Mouse (Mus musculus): ENCODE data around the gene Mkln1. TPM values are rescaled to one million over a fixed set of nuclear protein-coding genes. Genes with fewer than 3 reads are reported as not detected.

The Mkln1 gene
- polyA plus RNA-seq, 1 experiment: 40.7 TPM

GRCm38 (mm10) chr6:31513726-31514125, 115.2 kb downstream of the Mkln1 start:
- 0 out of 2 replicates have a peak overlapping the region, but pooled peaks have one; percentile 12 for H3K27ac ChIP-seq (ENCODE audit: control insufficient read depth, insufficient read depth, low read depth, low read length)
- no peaks in the 10 kb centered on the region for H3K36me3 ChIP-seq (ENCODE audit: control insufficient read depth, insufficient read depth, low read length)
- no peaks in the 10 kb centered on the region for H3K27me3 ChIP-seq (ENCODE audit: control insufficient read depth, insufficient read depth, low read length)
- H3K4me3 ChIP-seq (ENCODE audit: control insufficient read depth, low read depth, low read length): no peak overlapping the region
- TF ChIP-seq POLR2A (IDR thresholded peaks at IDR 0.05; ENCODE audit: control insufficient read depth, low read depth, low read length): no peak
- H3K4me1 ChIP-seq (ENCODE audit: control insufficient read depth, insufficient read depth, low read length): peaks cover 3% of the 10 kb centered on the region; the same call in 1 of the 2 replicates

- no peak for TF ChIP-seq POLR2A (IDR thresholded peaks at IDR 0.05; ENCODE audit: control insufficient read depth, low read depth, low read length)
- no peak for TF ChIP-seq CTCF (IDR thresholded peaks at IDR 0.05; ENCODE audit: control insufficient read depth, insufficient read depth, insufficient replicate concordance, low read depth, low read length)
- Histone ChIP-seq H3K4me3 (ENCODE audit: control insufficient read depth, low read depth, low read length) (no peak overlapping the region), H3K36me3 (ENCODE audit: control insufficient read depth, insufficient read depth, low read length) (no peaks in the 10 kb centered on the region), H3K27ac (ENCODE audit: control insufficient read depth, insufficient read depth, low read depth, low read length) (peak overlapping the region; percentile 67), H3K27me3 (ENCODE audit: control insufficient read depth, insufficient read depth, low read length) (no peaks in the 10 kb centered on the region), H3K4me1 (ENCODE audit: control insufficient read depth, insufficient read depth, low read length) (peaks cover 3% of the 10 kb centered on the region; the same call in 1 of the 2 replicates)
These were observed 119.3 kb downstream of the Mkln1 start for GRCm38 (mm10) chr6:31517681-31518337.

- Histone ChIP-seq H3K27ac (ENCODE audit: control insufficient read depth, insufficient read depth, low read depth, low read length) (no peak overlapping the region), H3K4me3 (ENCODE audit: control insufficient read depth, low read depth, low read length) (no peak overlapping the region), H3K27me3 (ENCODE audit: control insufficient read depth, insufficient read depth, low read length) (no peaks in the 10 kb centered on the region), H3K4me1 (ENCODE audit: control insufficient read depth, insufficient read depth, low read length) (peaks cover 3% of the 10 kb centered on the region; the same call in 1 of the 2 replicates), H3K36me3 (ENCODE audit: control insufficient read depth, insufficient read depth, low read length) (no peaks in the 10 kb centered on the region)
- TF ChIP-seq CTCF (IDR thresholded peaks at IDR 0.05; ENCODE audit: control insufficient read depth, insufficient read depth, insufficient replicate concordance, low read depth, low read length) (no peak), POLR2A (IDR thresholded peaks at IDR 0.05; ENCODE audit: control insufficient read depth, low read depth, low read length) (no peak)
These were observed 119.8 kb downstream of the Mkln1 start for GRCm38 (mm10) chr6:31518338-31518698.

- Histone ChIP-seq H3K4me1 (ENCODE audit: control insufficient read depth, insufficient read depth, low read length) (peaks cover 3% of the 10 kb centered on the region; the same call in 1 of the 2 replicates), H3K27ac (ENCODE audit: control insufficient read depth, insufficient read depth, low read depth, low read length) (no peak overlapping the region), H3K27me3 (ENCODE audit: control insufficient read depth, insufficient read depth, low read length) (no peaks in the 10 kb centered on the region), H3K36me3 (ENCODE audit: control insufficient read depth, insufficient read depth, low read length) (no peaks in the 10 kb centered on the region), H3K4me3 (ENCODE audit: control insufficient read depth, low read depth, low read length) (no peak overlapping the region)
- TF ChIP-seq CTCF (IDR thresholded peaks at IDR 0.05; ENCODE audit: control insufficient read depth, insufficient read depth, insufficient replicate concordance, low read depth, low read length) (peak; percentile 32; the same call in 1 of the 2 replicates), POLR2A (IDR thresholded peaks at IDR 0.05; ENCODE audit: control insufficient read depth, low read depth, low read length) (no peak)
These were observed 120.5 kb downstream of the Mkln1 start for GRCm38 (mm10) chr6:31519001-31519471.

- Histone ChIP-seq H3K4me1 (ENCODE audit: control insufficient read depth, insufficient read depth, low read length) (peaks cover 3% of the 10 kb centered on the region; the same call in 1 of the 2 replicates), H3K27me3 (ENCODE audit: control insufficient read depth, insufficient read depth, low read length) (no peaks in the 10 kb centered on the region), H3K27ac (ENCODE audit: control insufficient read depth, insufficient read depth, low read depth, low read length) (no peak overlapping the region), H3K4me3 (ENCODE audit: control insufficient read depth, low read depth, low read length) (no peak overlapping the region), H3K36me3 (ENCODE audit: control insufficient read depth, insufficient read depth, low read length) (no peaks in the 10 kb centered on the region)
- no peak for TF ChIP-seq POLR2A (IDR thresholded peaks at IDR 0.05; ENCODE audit: control insufficient read depth, low read depth, low read length)
- TF ChIP-seq CTCF (IDR thresholded peaks at IDR 0.05; ENCODE audit: control insufficient read depth, insufficient read depth, insufficient replicate concordance, low read depth, low read length): no peak
These were observed 122.1 kb downstream of the Mkln1 start for GRCm38 (mm10) chr6:31520486-31521215.

GRCm38 (mm10) chr6:31521491-31522355, 123.2 kb downstream of the Mkln1 start:
- no peak overlapping the region for H3K27ac ChIP-seq (ENCODE audit: control insufficient read depth, insufficient read depth, low read depth, low read length)
- H3K27me3 ChIP-seq (ENCODE audit: control insufficient read depth, insufficient read depth, low read length): no peaks in the 10 kb centered on the region
- peaks cover 3% of the 10 kb centered on the region; the same call in 1 of the 2 replicates for H3K4me1 ChIP-seq (ENCODE audit: control insufficient read depth, insufficient read depth, low read length)
- no peak overlapping the region for H3K4me3 ChIP-seq (ENCODE audit: control insufficient read depth, low read depth, low read length)
- no peaks in the 10 kb centered on the region for H3K36me3 ChIP-seq (ENCODE audit: control insufficient read depth, insufficient read depth, low read length)
- TF ChIP-seq POLR2A (IDR thresholded peaks at IDR 0.05; ENCODE audit: control insufficient read depth, low read depth, low read length) (no peak), CTCF (IDR thresholded peaks at IDR 0.05; ENCODE audit: control insufficient read depth, insufficient read depth, insufficient replicate concordance, low read depth, low read length) (no peak)

Measured in testis, adult 2 months (tissue).